Mouse (Mus musculus): ENCODE measurements around the gene Gm7137.
"Not testable (repeated sequence)": the region's sequence is repeated elsewhere in the genome, so short reads cannot be mapped to it uniquely, and the experiment has no call there.

Gene Gm7137

DNA sequence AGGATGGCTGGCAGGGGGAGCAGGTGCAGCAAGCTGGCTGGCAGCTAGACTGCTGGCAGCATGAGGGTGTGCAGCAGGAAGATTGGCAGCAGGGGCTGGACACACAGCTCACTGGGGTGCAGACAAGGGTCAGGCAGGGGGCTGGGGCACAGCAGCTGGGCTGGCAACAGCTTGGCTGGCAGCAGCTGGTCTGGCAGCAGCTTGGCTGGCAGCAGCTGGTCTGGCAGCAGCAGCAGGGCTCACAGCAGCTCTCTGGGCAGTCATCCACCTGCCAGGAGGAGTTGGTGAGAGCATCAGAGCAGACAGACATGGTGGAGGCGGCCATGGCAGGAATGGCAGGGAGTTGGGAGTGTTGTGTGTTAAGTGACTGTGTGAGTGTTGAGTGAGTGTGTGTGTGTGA lies at the start of gene Gm7137:
Gene Gm7137, minus strand, starts transcription at position 325 of the 400 bp plus-strand sequence.
- DNase-seq (ENCODE audit: low read depth, low spot score), result not testable (repeated sequence)

DNA sequence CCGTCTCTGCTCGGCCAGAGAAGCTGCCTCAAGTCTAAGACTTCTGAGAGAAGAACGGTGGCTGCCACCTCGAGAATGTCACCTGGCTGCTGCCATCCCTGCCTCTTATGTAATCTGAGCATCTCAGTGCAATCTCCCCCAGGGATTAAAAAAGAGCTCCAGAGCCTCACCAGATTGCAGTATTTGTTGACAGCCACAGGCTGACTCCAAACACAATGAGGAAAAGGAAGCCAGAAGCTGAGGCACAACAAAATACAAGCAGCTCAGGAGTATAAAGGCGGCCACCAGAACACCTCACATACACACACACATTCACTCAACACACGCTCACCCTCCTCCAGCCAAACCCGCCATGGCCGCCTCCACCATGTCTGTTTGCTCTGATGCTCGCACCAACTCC lies 47.6 kb upstream of the Gm7137 start, which contains the start of gene Krtap10-10:
Gene Krtap10-10, plus strand, starts transcription at position 301 of the 400 bp plus-strand sequence.
- DNase-seq (ENCODE audit: low read depth, low spot score), result no peak

- no peak for DNase-seq (ENCODE audit: low read depth, low spot score)
Observed at GRCm38 (mm10) chr10:77826951-77827350, 39.0 kb upstream of the Gm7137 start, which contains the start of gene Krtap10-4. Gene Krtap10-4, minus strand, starts transcription at chr10:77827095.

GRCm38 (mm10) chr10:77819203-77819602 lies 31.2 kb upstream of the Gm7137 start:
- no peak for DNase-seq (ENCODE audit: low read depth, low spot score)

DNA sequence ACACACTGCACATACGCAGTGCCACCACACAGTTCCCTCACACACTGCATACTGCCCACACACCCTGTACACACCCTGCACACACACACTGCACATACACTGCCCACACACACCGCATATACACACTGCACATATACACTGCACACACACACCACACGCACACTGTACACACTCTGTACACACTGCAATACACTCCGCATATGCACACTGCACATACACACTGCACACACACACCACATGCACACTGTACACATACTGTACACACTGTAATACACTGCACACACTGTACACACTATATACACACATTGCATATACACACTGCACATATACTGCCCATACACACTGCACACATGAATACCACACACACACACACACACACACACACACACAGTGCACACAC lies 30.5 kb upstream of the Gm7137 start:
- DNase-seq (ENCODE audit: low read depth, low spot score), result no peak

GRCm38 (mm10) chr10:77815514-77815913 lies 27.5 kb upstream of the Gm7137 start:
- no peak for DNase-seq (ENCODE audit: low read depth, low spot score)

DNA sequence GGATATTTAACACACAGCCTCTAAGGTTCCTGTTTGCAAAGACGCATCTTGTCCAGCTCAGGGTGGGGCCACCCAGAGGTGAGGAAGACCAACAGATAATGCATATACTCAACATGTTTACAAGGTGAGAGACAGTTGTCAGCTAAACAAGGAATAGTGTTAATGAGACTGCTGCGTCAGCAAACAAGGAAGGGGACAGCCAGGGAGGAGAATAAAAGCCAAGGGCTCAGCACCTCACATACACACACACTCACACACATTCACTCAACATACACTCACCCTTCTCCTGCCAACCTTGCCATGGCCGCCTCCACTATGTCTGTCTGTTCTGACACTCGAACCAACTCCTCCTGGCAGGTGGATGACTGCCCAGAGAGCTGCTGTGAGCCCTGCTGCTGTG lies 26.4 kb upstream of the Gm7137 start, which contains the start of gene Gm2696:
Gene Gm2696, plus strand, starts transcription at position 301 of the 400 bp plus-strand sequence.
- DNase-seq (ENCODE audit: low read depth, low spot score), result no peak

- no peak for DNase-seq (ENCODE audit: low read depth, low spot score)
Observed at GRCm38 (mm10) chr10:77811743-77812142, 23.7 kb upstream of the Gm7137 start, which contains the start of gene Gm9507. Gene Gm9507, minus strand, starts transcription at chr10:77811843.

DNA sequence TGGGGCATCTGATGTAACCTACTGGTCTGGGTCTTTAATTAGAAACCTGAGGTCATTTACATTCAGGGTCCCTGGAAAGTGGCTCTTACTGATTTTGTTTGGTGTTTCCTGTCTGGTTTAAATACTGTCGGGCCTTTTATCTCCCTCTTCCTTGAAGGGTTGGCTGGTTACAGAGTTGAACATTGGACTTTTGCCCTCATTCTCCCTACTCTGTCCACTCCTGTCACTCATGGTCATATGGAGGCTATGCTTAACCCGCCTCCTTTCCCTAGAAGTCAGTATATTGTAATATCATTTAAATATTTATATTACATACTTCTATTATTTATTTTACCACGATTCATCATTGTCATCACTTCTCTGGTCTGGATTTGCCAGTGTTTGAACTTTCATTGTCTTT lies 16.1 kb upstream of the Gm7137 start:
- DNase-seq (ENCODE audit: low read depth, low spot score), result no peak

DNA sequence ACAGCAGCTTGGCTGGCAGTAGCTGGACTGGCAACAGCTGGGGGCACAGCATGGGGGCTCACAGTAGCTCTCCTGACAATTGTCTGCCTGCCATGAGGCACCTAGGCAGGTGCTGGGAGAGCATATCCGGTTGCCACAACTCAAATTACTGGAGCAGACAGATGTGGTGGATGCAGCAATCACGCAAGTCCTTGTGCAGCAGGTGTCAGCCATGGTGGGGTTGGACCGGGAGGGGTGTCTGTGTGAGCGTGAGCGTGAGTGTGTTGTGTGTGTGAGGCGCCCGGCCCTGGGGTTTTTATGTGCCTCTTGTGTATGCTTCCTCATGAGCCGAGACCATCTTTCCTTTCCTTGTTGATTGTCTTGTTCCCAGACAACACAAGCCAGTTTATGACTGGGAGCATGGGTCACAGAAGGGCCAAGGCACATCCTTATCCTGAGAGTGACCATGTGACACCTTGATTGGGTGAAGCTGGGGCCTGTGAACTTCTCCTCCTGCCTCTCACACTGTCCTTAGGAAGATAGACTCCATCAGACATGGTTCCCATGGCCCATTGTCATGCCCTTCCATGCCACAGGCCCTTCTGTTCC lies 11.0 kb upstream of the Gm7137 start, which contains the start of gene Gm19668:
Gene Gm19668, minus strand, starts transcription at position 213 of the 588 bp plus-strand sequence.
- no peak for DNase-seq (ENCODE audit: low read depth, low spot score)

GRCm38 (mm10) chr10:77798164-77798920 lies 10.3 kb upstream of the Gm7137 start:
- not testable (repeated sequence) for DNase-seq (ENCODE audit: low read depth, low spot score)

DNA sequence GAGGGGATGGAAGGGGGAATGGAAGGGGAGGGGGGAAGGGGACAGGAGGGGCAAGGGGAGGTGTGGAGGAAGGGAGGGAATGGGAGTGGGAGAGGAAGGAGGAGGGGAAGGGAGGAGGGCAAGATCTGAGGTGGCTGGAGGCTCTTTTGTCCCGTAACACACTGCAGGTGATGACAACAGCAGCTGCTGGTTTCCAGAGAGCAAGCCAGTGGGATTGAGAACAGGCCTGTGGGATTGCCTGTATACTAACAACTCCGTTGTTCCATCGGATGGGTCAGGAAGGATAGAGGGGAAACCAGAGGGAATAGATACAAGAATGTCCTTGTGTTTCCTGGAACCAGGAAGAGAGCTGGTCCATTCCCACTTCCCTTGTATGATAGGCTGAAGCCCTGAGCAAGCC lies 9.7 kb upstream of the Gm7137 start:
- no peak for DNase-seq (ENCODE audit: low read depth, low spot score)

GRCm38 (mm10) chr10:77794976-77795375 lies 7.0 kb upstream of the Gm7137 start, which contains the start of gene Gm9639:
Gene Gm9639, minus strand, starts transcription at chr10:77795076.
- no peak for DNase-seq (ENCODE audit: low read depth, low spot score)

DNA sequence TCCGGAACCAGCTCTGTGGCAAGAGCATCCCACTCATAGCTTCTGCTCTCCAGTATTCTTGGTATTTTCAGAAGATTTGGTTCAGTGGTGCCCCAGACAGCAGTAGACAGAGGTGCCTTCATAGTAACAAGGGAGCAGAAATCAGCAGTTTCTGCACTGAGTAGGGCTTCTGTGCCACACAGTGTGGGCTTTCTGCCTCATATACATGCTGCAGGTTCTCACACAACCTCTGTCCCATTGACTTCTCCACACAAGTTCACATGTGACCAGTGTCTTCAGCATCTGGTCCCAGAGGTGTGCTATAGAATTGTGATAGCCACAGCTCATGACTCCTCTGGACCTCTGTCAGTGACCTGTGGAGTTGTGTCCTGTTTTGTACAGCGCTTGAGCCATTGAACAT lies 621 bp upstream of the Gm7137 start:
- no peak for DNase-seq (ENCODE audit: low read depth, low spot score)

- DNase-seq (ENCODE audit: low read depth, low spot score), result not testable (repeated sequence)
Observed at GRCm38 (mm10) chr10:77783396-77783795, 4.6 kb downstream of the Gm7137 start.

DNA sequence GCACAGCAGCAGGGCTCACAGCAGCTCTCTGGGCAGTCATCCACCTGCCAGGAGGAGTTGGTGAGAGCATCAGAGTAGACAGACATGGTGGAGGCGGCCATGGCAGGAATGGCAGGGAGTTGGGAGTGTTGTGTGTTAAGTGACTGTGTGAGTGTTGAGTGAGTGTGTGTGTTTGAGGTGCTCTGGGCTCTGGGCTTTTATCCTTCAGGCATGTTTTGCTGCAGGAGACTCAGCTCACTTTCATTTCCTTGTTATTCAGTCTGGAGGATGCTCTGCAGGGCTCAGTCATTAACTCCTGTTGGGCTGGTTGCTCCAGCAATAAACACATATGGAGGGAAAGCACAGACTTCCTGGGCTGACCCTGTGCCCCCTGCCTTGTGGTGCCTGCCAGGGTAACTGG lies 5.6 kb downstream of the Gm7137 start, which contains the start of gene Gm3250:
Gene Gm3250, minus strand, starts transcription at position 101 of the 400 bp plus-strand sequence.
- not testable (repeated sequence) for DNase-seq (ENCODE audit: low read depth, low spot score)

DNA sequence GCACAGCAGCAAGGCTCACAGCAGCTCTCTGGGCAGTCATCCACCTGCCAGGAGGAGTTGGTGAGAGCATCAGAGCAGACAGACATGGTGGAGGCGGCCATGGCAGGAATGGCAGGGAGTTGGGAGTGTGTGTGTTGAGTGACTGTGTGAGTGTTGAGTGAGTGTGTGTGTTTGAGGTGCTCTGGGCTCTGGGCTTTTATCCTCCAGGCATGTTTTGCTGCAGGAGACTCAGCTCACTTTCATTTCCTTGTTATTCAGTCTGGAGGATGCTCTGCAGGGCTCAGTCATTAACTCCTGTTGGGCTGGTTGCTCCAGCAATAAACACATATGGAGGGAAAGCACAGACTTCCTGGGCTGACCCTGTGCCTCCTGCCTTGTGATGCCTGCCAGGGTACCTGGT lies 11.2 kb downstream of the Gm7137 start, which contains the start of gene Gm7138:
Gene Gm7138, minus strand, starts transcription at position 101 of the 400 bp plus-strand sequence.
- DNase-seq (ENCODE audit: low read depth, low spot score), result not testable (repeated sequence)

GRCm38 (mm10) chr10:77772142-77772541 lies 15.9 kb downstream of the Gm7137 start:
- DNase-seq (ENCODE audit: low read depth, low spot score), result not testable (repeated sequence)

- not testable (repeated sequence) for DNase-seq (ENCODE audit: low read depth, low spot score)
Observed at GRCm38 (mm10) chr10:77771225-77771624, 16.8 kb downstream of the Gm7137 start, which contains the start of gene Gm3238. Gene Gm3238, minus strand, starts transcription at chr10:77771325.

DNA sequence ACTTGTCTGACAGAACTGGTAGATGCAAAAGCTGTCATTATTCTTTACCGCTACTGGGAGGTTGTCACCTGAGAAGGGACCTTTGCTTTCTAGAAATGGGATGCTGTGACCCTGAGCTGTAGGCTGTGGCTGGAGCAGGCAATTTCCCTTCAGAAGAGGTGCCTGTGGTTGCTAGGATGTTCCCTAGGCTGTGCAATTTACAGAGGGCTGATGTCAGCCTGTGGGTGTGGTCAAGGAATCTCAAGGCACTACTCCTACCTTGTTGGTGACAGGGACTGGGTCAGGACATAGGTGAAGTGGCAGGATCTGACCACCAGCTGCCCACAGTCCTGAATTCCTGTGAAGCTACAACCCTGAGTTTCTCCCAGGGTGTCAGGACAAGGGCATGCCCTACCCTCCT lies 18.3 kb downstream of the Gm7137 start:
- no peak for DNase-seq (ENCODE audit: low read depth, low spot score)

DNA sequence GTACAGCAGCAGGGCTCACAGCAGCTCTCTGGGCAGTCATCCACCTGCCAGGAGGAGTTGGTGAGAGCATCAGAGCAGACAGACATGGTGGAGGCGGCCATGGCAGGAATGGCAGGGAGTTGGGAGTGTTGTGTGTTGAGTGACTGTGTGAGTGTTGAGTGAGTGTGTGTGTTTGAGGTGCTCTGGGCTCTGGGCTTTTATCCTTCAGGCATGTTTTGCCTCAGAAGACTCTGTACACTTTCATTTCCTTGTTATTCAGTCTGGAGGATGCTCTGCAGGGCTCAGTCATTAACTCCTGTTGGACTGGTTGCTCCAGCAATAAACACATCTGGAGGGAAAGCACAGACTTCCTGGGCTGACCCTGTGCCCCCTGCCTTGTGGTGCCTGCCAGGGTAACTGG lies 28.4 kb downstream of the Gm7137 start, which contains the start of gene Gm3233:
Gene Gm3233, minus strand, starts transcription at position 101 of the 400 bp plus-strand sequence.
- not testable (repeated sequence) for DNase-seq (ENCODE audit: low read depth, low spot score)

GRCm38 (mm10) chr10:77753448-77753847 lies 34.6 kb downstream of the Gm7137 start:
- DNase-seq (ENCODE audit: low read depth, low spot score), result no peak

Data from brain, embryonic 18.5 days (tissue).